Mouse (Mus musculus): ENCODE data around the gene Olfr916.

Gene Olfr916

GRCm38 (mm10) chr9:38659775-38660174, at the start of gene Olfr916:
Olfr916 (minus strand) TSS chr9:38659875.
- no peak for DNase-seq

GRCm38 (mm10) chr9:38674501-38674900, 14.8 kb upstream of the Olfr916 start, which contains the start of gene Olfr918:
Olfr918 (minus strand) TSS chr9:38674601.
- no peak for DNase-seq

- no peak for DNase-seq
These were observed 13.2 kb upstream of the Olfr916 start for GRCm38 (mm10) chr9:38672887-38673286.

GRCm38 (mm10) chr9:38665742-38666141, 6.1 kb upstream of the Olfr916 start, which contains the start of gene Olfr917:
Olfr917 (minus strand) TSS chr9:38665842.
- no peak for DNase-seq

DNA sequence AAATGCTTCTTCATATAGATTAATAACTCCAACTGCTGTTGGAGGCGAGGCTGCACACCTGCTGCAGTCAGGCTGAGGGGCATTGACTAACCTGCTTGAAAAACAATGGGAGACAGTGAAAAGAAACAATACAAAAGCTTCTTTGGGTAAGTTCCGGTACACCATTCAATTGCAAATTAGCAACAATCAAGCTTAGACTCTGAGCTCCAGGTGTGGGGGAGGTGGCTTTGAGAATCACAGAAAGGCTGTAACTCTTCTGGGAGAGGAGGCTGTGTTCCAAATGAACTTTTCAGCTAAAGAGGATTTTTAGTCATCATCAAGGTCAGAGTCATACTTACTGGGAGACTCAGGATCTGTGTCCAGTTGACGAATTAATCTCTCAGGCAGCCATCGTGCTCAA, 27.3 kb downstream of the Olfr916 start:
- DNase-seq: no peak

All from thymus, postnatal 4 days (tissue).